Mouse (Mus musculus) bone marrow, adult 2 months (tissue): ENCODE data around the gene Mex3a.

Experiments used
- CTCF ChIP-seq: fragments of 200-500 bp; IDR thresholded peaks from 2 replicates; pipeline ENCODE4 v1.5.1; 2011; ENCODE audit warnings: low read length, control low read depth; ENCODE audit not compliant: control insufficient read depth, insufficient read depth
- POLR2A ChIP-seq: fragments of 200-500 bp; IDR thresholded peaks from 2 replicates; pipeline ENCODE4 v1.6.1; 2011; ENCODE audit warnings: low read depth, mild to moderate bottlenecking, control low read depth, low read length, borderline replicate concordance; ENCODE audit not compliant: control insufficient read depth

- no peak for TF ChIP-seq POLR2A
- TF ChIP-seq CTCF = no peak
These were observed 46.2 kb upstream of the Mex3a start for GRCm38 (mm10) chr3:88486043-88486442.
